Mouse (Mus musculus) erythroid progenitor cell, adult 5-6 weeks (primary cell): ENCODE results near the gene Pacs2. TPM values are rescaled to one million over a fixed set of nuclear protein-coding genes. Genes with fewer than 3 reads are reported as not detected.
A peak's percentile ranks its signal among the peaks of the same experiment; 100 is the strongest.

ENCODE experiments used
- ATAC-seq: replicated peaks from 2 replicates; pipeline ENCODE4 v1.8.0; 2016; ENCODE audit warnings: moderate number of reproducible peaks, mild to moderate bottlenecking, moderate TSS enrichment, inconsistent platforms; ENCODE audit not compliant: poor library complexity, low FRiP score, severe bottlenecking
- total RNA-seq, 2 experiments: library from RNA; stranded (forward) in 1 of 2; stranded (reverse) in 1 of 2; fragments of 150-400 nt in 1 of 2; fragments of 186-747, 209-891 nt in 1 of 2; gene quantifications; 2 replicates each; pipeline versions ENCODE4 v1.2.3 to v1.2.4; 2015 to 2017; ENCODE audit warnings: low replicate concordance in 2 of 2

Pacs2 gene
- total RNA-seq, 2 experiments from 2014 or later = 44.9 to 68.3 TPM

DNA sequence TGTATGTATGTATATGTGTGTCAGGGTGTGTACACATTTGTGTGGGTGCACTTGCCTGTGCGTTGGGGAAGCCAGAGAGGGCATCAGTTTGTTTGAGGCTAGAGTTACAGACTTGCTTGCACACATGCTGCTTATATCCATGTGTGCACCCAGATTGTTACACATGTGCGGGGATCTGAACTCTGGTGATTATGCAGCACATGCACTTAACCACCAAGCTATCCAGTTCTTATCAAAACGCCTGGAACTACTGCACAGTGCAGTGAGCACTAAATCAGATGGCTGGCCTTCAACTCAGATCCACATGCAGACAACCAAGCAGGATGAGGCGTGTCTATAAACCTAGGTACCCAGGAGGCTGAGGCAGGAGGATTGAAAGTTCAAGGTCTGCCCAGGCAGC lies 22.7 kb downstream of the Pacs2 start:
- ATAC-seq = no peak

DNA sequence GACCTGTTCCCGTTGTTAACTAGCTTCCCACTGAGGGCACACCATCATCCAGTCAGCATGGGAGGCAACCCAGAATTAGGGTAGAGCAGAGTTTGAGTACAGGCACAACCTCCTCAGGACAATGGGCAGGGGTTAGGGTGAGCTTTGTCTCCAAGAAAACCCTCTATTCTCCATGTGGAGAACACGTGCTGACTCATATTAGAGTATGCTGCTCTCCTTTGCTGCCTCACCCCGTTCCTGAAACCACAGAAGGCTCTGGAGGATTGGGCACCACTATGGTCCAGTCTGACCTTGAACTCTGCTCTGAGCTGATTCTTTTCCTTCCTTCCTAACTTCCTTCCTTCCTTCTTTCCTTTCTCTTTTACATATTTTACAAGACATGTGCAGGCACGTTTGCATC lies 24.1 kb downstream of the Pacs2 start:
- ATAC-seq = no peak

DNA sequence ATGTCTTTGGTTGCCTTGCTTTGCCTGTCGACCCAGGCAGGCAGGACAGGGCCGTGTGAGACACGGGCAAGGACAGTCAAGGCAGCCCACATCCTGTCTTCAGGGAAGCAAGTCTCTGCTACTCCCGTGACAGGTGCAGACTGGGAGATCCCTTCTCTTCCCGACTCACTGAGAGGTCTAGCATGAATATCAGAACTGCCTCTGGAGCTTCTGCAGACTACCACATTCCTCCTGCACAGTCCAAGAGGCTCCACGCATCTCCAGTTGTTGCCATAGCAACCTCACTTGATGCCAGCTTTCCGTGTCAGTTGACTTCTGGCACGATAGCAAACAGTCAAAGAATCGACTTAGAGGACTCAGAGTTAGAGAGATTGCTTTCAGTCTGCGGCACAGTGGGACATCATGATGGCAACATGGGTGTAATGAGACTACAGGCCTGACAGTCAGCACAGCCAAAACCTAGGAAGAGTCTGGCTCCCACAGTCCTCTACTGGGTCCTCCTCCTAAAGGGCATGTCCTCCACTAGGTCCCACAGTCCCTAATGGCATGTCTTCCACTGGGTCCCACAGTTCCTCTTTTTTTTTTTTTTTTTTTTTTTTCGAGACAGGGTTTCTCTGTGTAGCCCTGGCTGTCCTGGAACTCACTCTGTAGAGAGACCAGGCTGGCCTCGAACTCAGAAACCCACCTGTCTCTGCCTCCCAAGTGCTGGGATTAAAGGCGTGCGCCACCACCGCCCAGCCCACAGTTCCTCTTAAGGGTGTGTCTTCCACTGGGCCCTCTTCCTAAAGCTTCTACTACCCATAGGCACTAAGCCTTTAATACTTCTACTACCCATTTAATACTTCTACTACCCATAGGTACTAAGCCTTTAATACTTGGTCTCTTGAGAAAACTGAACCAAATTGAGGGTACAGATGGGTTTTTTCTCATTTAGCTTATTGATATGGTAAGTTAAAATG lies 27.5 kb downstream of the Pacs2 start:
- no peak for ATAC-seq

DNA sequence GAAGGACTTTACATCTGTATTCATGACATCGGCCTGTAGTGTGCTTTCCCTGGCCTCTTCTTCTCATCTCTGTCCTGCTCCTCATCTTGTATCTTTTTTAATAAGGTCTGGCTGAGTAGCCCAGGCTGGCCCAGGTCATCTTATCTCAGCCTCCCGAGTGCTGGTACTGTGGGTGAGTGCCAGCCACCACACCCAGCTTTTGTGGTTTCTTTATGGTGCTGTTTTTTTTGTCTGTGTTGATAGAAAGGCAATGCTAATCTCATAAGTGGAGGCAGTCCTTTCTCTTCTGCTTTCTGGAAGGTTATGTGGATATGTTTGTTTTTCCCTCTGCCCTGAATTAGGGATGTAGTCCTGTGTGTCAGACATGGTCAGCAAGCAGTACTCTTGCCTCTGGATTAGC lies 28.2 kb downstream of the Pacs2 start:
- peak; percentile 76 for ATAC-seq

DNA sequence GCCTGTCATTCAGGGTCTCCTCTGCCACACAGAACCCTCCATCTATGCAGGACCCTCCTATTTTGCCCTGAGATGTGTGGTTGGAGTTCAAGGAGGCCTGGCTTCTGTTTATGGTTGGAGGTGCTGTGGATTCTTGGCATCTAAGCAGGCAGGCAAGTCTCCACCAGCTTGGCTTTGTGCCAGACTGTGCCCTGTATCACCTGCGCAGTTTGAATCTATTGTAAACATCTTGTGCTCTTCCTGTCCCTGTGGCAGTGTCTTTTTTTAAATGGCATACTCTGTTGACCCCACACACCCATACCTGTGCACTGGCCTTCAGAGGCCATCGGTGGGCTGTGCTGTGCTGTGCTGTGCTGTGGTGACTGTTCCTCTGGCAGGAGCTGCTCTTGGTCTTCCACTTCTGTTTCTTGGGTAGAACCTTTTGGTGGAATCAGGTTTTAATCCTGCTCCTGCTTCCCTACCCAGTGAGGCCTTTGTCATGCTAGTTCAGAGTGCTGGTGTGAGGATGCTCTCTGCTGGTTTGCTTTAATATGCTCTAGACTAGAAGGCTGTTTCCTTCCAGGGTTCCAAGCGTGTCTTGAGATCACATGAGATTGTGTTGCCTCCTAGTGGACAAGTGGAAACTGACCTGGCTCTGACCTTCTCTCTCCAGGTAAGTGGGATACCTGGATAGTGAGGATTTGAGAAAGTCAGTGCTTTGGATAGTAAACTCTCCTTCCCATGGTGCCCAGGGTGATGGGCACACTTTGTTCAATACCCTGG lies 30.8 kb downstream of the Pacs2 start:
- peak; percentile 40 for ATAC-seq

DNA sequence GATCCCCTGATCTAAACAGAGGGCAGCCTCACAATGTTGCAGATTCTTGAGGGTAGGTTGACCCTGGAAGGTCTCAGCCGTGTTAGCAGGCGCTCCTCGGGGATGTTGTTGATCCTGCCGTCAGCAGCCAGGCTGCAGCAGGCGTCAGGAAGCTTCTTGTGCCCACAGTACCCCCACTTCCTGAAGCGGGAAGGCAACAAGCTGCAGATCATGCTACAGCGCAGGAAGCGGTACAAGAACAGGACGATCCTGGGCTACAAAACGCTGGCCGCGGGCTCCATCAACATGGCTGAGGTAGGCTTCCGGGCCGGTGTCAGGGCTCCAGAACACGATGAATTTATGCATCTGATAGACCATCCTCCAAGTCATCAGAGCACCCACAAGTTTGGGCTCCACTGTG lies 32.6 kb downstream of the Pacs2 start:
- no peak for ATAC-seq

DNA sequence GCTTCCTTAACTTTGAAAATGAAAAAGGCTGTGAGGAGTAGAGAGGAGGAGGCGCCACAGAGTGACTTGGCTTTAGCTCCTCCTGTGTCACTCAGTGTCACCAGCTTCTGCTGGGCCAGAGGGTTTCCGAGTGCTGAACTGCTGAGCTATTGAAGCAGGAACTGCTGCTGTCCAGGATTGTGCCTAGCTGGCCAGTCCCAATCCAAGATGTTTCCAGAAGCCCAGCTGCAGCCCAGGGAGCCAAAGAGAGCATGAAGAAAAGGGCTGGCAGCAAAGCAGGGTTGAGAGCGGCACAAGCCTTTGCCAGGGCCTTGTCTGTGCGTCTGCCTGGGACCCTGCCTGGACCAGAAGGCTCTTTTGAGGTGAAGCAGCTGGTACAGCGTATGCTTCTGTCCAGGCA lies 33.8 kb downstream of the Pacs2 start:
- ATAC-seq = no peak

DNA sequence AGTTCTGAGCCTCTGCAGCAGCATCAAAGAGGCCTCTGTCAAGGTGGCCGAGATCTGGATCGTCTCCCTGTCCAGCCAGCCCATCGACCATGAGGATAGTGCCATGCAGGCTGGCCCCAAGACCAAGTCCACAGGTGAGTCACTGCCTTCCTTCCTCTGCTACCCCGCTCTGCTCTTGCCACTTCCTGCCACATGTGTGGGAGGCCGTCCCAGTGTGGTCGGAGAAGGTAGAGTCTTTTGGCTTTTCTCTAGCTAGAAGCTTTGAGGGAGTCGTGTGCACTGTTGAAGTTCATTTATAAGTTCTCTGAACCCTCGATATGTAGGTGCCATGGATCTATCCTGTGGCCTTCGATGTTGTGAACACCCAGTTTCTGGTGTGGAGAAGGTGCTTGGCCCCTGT lies 35.5 kb downstream of the Pacs2 start:
- ATAC-seq = no peak

DNA sequence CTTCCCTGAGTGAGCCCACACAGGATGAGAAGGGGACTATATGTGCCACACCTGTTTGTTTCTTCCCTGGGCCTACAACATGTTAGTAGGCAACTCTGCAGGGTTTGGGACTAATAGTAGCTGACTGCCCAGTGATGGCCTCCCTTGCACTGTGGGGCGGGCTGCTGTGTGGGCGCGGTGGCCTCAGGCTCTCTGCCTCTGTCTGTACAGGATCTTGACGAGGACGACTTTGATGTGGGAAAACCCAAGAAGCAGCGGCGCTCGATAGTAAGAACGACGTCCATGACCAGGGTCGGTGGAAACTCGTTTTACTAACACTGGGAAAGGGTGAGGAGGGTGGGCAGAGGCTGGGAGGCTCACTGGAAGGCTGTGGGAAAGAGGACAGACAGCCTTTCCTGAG lies 36.4 kb downstream of the Pacs2 start:
- no peak for ATAC-seq

DNA sequence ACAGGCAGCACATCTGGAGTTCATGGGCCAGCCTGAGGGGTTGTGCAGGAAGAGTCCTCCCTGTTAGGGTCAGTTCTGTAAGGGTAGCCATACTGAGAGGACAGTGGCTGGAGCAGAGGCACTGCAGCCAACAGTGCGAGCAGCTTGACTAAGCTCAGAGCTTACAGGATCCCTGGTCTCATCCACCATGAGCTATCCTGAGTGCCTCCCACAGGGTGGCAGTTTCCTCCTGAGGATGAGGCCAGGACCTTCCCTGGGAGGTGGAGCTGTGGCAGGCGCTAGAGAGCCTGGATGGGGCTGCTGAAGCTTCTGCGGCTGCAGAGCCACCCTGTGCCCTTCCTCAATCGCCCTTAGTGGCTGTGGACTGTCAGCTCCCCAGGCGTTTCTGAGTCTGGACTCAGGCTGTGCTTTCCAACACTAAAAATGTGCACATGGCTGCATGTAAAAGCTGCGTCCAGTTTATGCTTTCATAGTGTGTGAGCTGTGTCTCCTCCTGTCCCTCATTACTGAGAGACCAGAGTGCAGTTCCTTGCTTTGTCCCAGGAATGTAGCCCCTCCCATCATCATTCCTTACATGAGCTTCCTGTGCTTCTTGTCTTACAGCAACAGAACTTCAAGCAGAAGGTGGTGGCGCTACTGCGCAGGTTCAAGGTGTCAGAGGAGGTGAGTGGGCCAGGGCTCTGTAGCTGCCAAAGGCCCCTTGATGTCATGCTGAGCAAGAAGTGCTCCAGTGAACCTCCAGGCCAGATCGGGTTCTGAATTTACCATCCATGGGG lies 37.5 kb downstream of the Pacs2 start:
- ATAC-seq = no peak

DNA sequence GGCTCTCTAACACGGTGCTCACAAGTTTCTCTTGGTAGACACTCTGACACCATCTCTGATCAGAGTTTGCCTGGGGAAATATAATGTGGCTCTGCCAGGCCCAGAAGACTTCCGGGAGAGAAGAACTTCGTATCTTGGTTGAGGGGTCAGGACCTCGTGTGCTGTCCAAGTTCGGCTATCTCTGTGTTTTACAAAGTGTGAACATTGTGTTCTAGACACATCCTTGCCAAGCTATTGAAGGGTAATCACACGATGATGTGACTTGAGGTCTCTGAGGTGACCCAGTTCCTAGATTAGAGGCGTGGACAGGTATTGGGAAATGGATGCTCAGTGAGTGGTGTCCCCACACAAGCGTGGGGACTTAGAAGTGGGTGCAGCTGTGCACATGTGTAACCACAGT lies 41.8 kb downstream of the Pacs2 start:
- no peak for ATAC-seq

DNA sequence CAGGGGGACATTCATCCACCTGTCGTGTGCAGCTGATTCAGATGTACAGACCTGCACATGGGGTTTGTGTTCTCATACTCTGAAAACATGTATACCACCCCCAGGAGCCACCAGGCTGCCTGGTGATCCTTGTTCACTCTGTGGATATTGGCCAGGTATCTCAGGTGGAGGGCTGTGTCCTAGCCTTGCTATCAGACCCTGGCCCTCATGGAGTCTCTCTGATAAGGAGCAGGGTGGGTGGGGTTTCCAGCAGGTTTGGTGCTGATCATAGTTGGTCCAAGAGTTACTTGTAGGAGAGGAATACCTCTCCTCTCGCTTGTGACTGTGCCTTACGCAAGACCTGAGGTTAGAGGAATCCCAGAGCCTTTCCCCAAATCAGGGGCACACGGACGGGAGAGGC lies 45.9 kb downstream of the Pacs2 start:
- peak; percentile 66 for ATAC-seq

DNA sequence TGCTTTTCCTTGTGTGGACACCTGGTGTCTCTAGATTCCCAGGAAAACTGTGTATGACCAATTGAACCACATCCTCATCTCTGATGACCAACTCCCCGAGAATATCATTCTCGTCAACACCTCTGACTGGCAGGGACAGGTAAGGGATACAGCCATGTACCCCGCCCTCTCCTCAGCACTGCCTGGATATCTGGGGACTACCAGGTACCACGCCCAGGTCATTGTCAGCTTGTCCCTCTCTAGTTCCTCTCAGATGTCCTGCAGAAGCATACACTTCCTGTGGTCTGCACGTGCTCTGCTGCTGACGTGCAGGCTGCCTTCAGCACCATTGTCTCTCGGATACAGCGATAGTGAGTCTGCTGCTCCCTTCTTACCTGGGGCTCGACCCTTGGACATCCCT lies 47.3 kb downstream of the Pacs2 start:
- no peak for ATAC-seq

DNA sequence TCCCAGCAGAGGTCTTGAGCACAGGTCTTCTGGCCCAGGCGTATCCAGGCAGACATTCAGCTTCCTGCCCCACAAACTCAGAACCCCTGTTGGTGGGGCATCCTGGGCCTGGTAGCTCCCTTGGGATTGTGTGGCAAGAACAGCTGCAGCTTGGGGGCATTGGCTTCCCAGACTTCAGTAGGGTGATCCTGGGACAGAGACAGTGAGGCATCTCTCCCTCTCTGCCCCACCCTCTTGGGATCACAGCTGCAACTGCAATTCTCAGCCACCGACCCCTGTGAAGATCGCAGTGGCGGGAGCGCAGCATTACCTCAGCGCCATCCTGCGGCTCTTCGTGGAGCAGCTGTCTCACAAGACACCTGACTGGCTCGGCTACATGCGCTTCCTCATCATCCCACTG lies 47.9 kb downstream of the Pacs2 start:
- no peak for ATAC-seq

DNA sequence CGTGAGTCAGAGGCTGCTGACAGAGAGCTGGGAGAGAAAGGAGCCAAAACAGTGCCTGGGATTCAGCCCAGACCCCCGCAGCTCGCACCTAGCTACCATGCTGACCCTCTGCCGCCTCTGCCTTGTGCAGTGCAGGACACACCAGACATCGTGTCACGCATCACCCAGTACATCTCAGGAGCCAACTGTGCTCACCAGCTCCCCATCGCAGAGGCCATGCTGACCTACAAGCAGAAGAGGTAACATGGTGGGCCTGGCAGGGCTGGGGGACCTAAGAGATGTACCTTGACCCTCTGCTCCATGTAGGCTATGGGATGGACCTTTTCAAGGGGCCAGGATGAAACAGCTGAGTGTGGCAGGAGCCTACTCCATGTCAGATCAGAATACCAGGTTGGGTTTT lies 49.4 kb downstream of the Pacs2 start:
- ATAC-seq = no peak

DNA sequence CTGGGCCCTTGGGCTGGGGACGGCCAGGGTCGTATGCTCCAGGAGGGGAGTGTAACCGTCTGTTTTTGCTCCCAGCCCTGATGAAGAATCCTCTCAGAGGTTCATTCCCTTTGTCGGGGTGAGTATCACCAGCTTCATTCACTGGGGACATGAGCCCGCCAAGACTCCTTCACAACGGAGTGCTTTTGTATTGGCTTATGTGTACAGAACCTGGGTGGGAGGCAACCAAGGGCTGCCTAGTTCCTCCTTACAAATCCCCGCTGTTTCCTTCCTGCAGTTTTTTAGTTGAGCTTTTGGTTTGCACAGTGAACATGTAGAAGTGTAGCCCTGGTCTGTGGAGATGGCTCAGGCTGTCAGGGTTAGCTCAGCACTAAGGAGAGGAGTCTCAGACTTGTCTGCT lies 53.7 kb downstream of the Pacs2 start:
- no peak for ATAC-seq

DNA sequence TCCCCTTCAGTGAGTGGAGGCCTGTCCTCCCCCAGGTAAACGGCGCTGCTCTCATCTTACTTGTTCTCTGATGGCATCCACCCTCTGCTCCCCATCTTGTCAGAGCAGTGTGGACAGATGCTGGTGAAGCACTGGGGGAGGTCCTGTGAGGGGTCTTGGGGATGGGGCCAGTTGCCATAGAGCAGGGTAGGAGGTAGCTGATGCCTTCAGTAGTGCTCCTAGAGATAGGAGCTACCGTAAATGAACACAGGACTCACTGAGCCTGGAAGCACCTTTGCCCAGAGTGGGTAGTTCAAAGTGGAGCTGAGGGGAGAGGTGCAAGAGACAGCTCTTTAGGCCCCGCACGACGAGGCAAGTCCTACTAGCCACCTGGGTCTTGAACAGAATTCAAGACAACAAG lies 55.1 kb downstream of the Pacs2 start:
- no peak for ATAC-seq

DNA sequence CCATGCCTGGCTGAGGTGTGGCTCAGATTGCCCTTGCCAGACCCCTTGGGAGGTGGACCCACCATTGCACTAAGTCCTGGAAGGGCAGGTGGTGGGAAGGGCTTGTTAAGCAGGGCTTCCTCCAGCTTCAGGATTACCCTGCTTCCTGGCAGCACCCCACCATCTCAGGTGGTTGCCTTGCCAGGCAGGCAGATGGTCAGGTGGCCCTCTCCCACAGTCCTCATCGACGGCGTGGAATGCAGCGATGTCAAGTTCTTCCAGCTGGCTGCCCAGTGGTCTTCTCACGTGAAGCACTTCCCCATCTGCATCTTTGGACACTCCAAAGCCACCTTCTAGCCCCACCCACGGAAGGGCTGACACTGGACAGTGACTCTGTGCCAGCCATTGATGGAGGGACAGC lies 57.0 kb downstream of the Pacs2 start:
- no peak for ATAC-seq

DNA sequence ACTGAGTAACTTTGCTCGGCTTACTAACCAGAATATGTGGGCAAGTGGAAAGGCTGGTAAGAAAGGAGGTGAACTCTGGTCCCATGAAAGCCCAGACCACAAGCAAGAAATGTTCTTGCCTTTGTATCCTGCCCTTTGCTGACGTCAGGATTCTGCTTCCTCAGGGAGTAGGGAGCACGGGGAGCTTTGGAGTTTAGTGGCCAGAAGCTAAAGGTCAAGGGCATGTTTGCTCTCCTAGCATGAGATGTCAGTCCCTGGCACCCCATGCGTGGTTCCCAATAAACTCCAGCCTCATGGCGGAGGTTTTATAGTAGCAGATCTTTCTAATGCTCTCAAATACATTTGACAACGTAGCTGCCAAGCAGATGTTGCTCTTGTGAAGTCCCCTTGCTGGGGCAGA lies 57.5 kb downstream of the Pacs2 start:
- ATAC-seq = no peak
